Mouse (Mus musculus) bone marrow, adult 2 months (tissue): ENCODE data around the gene Olfr782.

Experiments
- CTCF ChIP-seq: fragments of 200-500 bp; IDR thresholded peaks from 2 replicates; pipeline ENCODE4 v1.5.1; 2011; ENCODE audit warnings: low read length, control low read depth; ENCODE audit not compliant: control insufficient read depth, insufficient read depth
- POLR2A ChIP-seq: fragments of 200-500 bp; IDR thresholded peaks from 2 replicates; pipeline ENCODE4 v1.6.1; 2011; ENCODE audit warnings: low read depth, mild to moderate bottlenecking, control low read depth, low read length, borderline replicate concordance; ENCODE audit not compliant: control insufficient read depth

DNA sequence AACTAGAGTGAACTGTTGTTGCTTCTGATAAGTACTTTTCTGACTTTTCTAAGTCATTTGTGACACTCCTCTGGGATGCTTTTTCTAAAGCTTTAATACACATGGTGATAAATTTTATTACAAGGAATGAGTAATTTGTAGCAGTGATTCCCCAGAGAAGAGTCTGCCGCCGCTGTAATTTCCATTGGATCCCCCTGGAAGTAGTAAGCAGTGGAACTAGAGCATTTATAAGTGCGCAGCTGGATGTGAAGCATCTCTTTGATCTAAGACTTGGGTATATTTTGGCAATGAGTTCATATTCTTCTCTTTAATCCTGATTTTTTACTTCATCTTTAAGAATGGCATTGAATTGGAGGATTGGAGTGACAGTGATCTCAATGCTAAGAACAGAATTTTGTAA is at the start of gene Olfr782:
- TF ChIP-seq POLR2A, result no peak
- TF ChIP-seq CTCF, result no peak
